Mouse (Mus musculus) liver, adult 2 months (tissue): ENCODE measurements around the gene Hpgds.

Experiments used
- CTCF ChIP-seq: fragments of 200-500 bp; IDR thresholded peaks from 2 replicates; pipeline ENCODE4 v1.5.1; 2011; ENCODE audit warnings: low read depth, low read length, control low read depth
- POLR2A ChIP-seq: fragments of 200-500 bp; IDR thresholded peaks from 2 replicates; pipeline ENCODE4 v1.6.1; 2011; ENCODE audit warnings: low read length, control low read depth; ENCODE audit not compliant: insufficient read depth; ENCODE audit errors: extremely low read depth

DNA sequence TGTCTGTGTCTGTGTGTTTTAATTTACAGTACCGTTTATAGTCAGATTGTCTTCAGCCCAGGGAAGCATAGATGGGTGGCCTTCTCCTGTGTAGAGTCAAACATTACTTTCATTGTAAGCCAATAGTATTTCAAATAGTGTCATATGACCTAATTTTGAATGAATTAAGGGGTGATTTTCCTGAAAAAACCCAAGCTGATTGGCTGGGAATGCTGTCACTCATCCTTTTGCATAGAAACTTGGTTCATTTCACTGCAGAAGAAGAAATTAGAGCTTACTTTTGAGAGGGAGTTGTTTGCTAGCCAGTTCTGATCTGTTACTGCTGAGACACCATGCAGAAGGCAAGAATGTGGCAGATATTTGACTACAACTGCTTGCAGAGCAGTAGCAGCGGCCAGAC is 69.5 kb downstream of the Hpgds start:
- TF ChIP-seq CTCF (no peak), POLR2A (no peak)
